Mouse (Mus musculus) lung, postnatal 25 days (tissue): Measurements from ENCODE around the gene Wdr53.
"Not testable (repeated sequence)": the region's sequence is repeated elsewhere in the genome, so short reads cannot be mapped to it uniquely, and the experiment has no call there.

Experiments used
- DNase-seq: peaks from one replicate; pipeline ENCODE4 v3.0.0; 2022; ENCODE audit warnings: low spot score

Gene Wdr53

GRCm38 (mm10) chr16:32246952-32247370 is at the start of gene Wdr53, which contains the start of gene Fbxo45:
Wdr53 (plus strand) TSS chr16:32247227.
Fbxo45 (minus strand) TSS chr16:32247158.
- peak; percentile 98 for DNase-seq

GRCm38 (mm10) chr16:32200256-32201003 is 46.6 kb upstream of the Wdr53 start:
- DNase-seq, result peak; percentile 61

- DNase-seq, result peak; percentile 24
Observed at GRCm38 (mm10) chr16:32201004-32201325, 46.1 kb upstream of the Wdr53 start.

GRCm38 (mm10) chr16:32202681-32203080 is 44.3 kb upstream of the Wdr53 start:
- peak; percentile 79 for DNase-seq

- DNase-seq, result no peak
Observed at GRCm38 (mm10) chr16:32204902-32205301, 42.1 kb upstream of the Wdr53 start.

GRCm38 (mm10) chr16:32214156-32214555 is 32.9 kb upstream of the Wdr53 start:
- DNase-seq, result no peak

- no peak for DNase-seq
Observed at GRCm38 (mm10) chr16:32214804-32215576, 32.0 kb upstream of the Wdr53 start.

GRCm38 (mm10) chr16:32221803-32222202 is 25.2 kb upstream of the Wdr53 start:
- DNase-seq, result no peak

GRCm38 (mm10) chr16:32222399-32222798 is 24.6 kb upstream of the Wdr53 start:
- no peak for DNase-seq

- DNase-seq, result not testable (repeated sequence)
Observed at GRCm38 (mm10) chr16:32232050-32232449, 15.0 kb upstream of the Wdr53 start.

GRCm38 (mm10) chr16:32237930-32238680 is 8.9 kb upstream of the Wdr53 start:
- peak; percentile 16 for DNase-seq

GRCm38 (mm10) chr16:32239428-32240312 is 7.4 kb upstream of the Wdr53 start:
- no peak for DNase-seq

- DNase-seq, result no peak
Observed at GRCm38 (mm10) chr16:32243901-32244300, 3.1 kb upstream of the Wdr53 start.

GRCm38 (mm10) chr16:32246351-32246791 is 656 bp upstream of the Wdr53 start:
- DNase-seq, result peak; percentile 14

GRCm38 (mm10) chr16:32264225-32264624 is 17.2 kb downstream of the Wdr53 start:
- peak; percentile 26 for DNase-seq

- no peak for DNase-seq
Observed at GRCm38 (mm10) chr16:32271291-32271690, 24.3 kb downstream of the Wdr53 start, which contains the start of gene Smco1. Smco1 (plus strand) TSS chr16:32271468.

GRCm38 (mm10) chr16:32273338-32273737 is 26.3 kb downstream of the Wdr53 start:
- no peak for DNase-seq

GRCm38 (mm10) chr16:32275041-32275440 is 28.0 kb downstream of the Wdr53 start:
- DNase-seq, result no peak

GRCm38 (mm10) chr16:32275830-32276229 is 28.8 kb downstream of the Wdr53 start:
- no peak for DNase-seq

GRCm38 (mm10) chr16:32277308-32278256 is 30.6 kb downstream of the Wdr53 start, which contains the start of gene Rnf168:
Rnf168 (plus strand) TSS chr16:32277459.
- DNase-seq, result peak; percentile 92
